Mouse (Mus musculus) fibroblast of lung, adult 2 months (primary cell): ENCODE measurements around the gene Vmn2r42.
"Not testable (repeated sequence)": the region's sequence is repeated elsewhere in the genome, so short reads cannot be mapped to it uniquely, and the experiment has no call there.

Experiments used
- DNase-seq: peaks from one replicate; pipeline ENCODE4 v3.0.0-alpha.2; 2011; ENCODE audit warnings: low read depth

The Vmn2r42 gene

GRCm38 (mm10) chr7:8200220-8200619 lies at the start of gene Vmn2r42:
TSS of gene Vmn2r42 (minus strand) at chr7:8200320.
- not testable (repeated sequence) for DNase-seq

DNA sequence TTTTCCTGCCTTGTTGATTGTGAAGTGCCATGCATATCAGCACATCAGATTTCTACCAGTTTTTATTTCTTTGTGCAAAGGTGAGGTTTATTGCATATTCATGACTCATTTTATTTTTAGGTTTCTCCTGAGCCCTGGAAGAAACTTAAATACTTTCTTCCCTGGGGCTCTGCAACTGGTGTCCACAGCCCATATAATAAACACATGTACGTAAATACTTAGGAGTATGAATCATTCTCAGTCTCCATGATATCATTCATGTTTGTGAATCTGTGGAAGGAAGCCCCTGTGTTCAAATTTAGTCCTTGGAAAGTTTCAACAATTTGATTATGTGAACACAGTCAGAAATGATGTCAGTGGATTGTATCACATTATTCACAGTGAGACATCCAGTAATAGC lies 38.6 kb downstream of the Vmn2r42 start, which contains the start of gene Vmn2r41:
Gene Vmn2r41 (minus strand): TSS at position 101 of the 400 bp plus-strand sequence.
- not testable (repeated sequence) for DNase-seq
